Mouse (Mus musculus): ENCODE results near the gene Gsx2. TPM values are rescaled to one million over a fixed set of nuclear protein-coding genes. Genes with fewer than 3 reads are reported as not detected.

Gsx2 gene
- polyA plus RNA-seq, 1 experiment from 2014 or later: not detected

GRCm38 (mm10) chr5:75085521-75085875 is 10.1 kb downstream of the Gsx2 start:
- WGBS (ENCODE audit: missing documents): 13% methylated on average over 16 of the region's 17 CpGs
- Histone ChIP-seq H3K36me3 (ENCODE audit: inconsistent target) (no peaks in the 10 kb centered on the region), H3K4me3 (ENCODE audit: inconsistent target) (no peak overlapping the region), H3K27ac (no peak overlapping the region), H3K79me2 (ENCODE audit: inconsistent target) (no peaks in the 10 kb centered on the region)

DNA sequence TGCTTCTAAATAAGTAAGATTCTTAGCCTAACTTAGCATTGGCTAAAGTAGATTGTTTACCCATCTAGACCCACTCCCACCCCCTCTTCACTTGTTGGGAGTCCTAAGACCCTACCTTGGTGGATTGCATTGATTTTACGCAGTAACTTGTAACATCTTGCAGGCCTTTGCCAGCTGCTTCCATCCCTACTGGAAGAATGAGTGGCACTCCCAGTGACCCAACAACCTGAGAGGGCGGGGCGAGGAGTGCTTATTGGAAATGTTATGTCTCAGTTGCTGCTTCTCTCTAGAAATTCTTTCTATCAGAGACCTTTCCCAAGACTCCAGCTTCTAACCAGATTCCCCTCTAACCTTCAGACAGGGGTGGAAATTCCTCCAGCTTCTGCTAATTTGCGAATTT is 10.5 kb downstream of the Gsx2 start:
- WGBS (ENCODE audit: missing documents): 41% methylated on average over 4 of the region's 4 CpGs
- H3K4me3 ChIP-seq (ENCODE audit: inconsistent target): no peak overlapping the region
- no peak overlapping the region for H3K27ac ChIP-seq
- H3K79me2 ChIP-seq (ENCODE audit: inconsistent target): no peaks in the 10 kb centered on the region
- no peaks in the 10 kb centered on the region for H3K36me3 ChIP-seq (ENCODE audit: inconsistent target)

DNA sequence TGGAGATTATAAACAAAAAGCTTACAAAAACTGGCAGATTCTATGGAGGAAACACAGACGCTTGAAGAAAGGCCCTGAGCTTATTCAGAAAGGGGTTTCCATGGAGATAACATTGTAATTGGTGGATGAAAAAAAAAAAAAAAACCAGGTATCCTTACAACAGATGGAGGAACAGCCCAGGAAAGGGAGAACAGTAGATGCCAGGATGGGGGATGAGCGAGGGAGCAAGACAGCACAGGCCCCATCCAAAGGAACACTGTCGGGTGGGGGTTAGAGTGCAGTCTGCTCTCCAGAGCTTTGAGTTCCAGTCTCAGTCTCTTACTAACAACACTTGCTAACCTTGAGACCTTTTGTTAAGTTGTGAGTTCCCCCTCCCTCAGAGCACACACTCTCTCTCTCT is 31.1 kb downstream of the Gsx2 start:
- no peaks in the 10 kb centered on the region for H3K79me2 ChIP-seq (ENCODE audit: inconsistent target)
- no peak overlapping the region for H3K27ac ChIP-seq
- 92% methylated on average over 3 of the region's 3 CpGs for WGBS (ENCODE audit: missing documents)
- H3K36me3 ChIP-seq (ENCODE audit: inconsistent target): no peaks in the 10 kb centered on the region
- H3K4me3 ChIP-seq (ENCODE audit: inconsistent target): no peak overlapping the region

DNA sequence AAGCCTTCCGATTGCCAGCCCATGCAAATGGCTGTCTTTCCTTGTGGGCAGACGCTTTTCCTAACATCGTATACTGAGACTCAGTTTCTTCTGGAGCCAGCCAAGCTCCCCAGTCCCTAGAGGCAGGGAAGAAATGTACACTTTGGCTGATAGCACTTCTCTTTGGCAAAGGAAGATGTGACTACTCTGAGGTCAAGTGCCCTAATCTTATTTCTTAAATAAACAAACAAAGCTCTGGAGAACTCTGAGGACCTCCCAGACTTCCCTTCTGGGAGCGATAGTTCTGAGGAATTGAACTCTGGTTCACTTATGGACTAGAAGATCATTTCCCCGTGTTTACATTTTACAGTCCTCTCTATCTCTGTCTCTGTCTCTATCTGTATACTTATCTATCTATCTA is 34.0 kb downstream of the Gsx2 start:
- Histone ChIP-seq H3K27ac (no peak overlapping the region), H3K36me3 (ENCODE audit: inconsistent target) (no peaks in the 10 kb centered on the region), H3K79me2 (ENCODE audit: inconsistent target) (no peaks in the 10 kb centered on the region), H3K4me3 (ENCODE audit: inconsistent target) (no peak overlapping the region)
- 63% methylated on average over 5 of the region's 5 CpGs for WGBS (ENCODE audit: missing documents)

GRCm38 (mm10) chr5:75111781-75112180 is 36.4 kb downstream of the Gsx2 start:
- no peak overlapping the region for H3K4me3 ChIP-seq (ENCODE audit: inconsistent target)
- no peaks in the 10 kb centered on the region for H3K79me2 ChIP-seq (ENCODE audit: inconsistent target)
- H3K27ac ChIP-seq: no peak overlapping the region
- H3K36me3 ChIP-seq (ENCODE audit: inconsistent target): no peaks in the 10 kb centered on the region
- WGBS (ENCODE audit: missing documents): 83% methylated on average over 4 of the region's 5 CpGs

DNA sequence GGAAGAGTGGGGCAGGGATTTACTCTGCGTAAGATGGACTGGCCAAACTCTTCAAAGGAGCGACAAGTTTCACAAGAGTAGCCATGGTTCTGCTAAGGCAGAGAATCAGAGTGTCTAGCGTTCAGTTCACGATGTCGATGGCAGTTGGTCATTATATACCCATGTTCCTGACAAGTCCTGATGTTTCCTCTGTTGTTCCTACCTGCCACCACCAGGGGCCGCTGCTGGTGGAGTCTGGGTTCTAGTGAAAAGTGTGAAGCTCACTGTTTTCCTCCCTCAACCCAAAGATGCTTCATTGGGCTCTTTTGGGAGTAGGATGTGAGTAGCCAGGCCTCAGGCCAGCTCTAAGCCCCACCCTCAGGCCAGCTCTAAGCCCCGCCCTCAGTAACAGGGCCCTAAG is 43.4 kb downstream of the Gsx2 start:
- Histone ChIP-seq H3K36me3 (ENCODE audit: inconsistent target) (no peaks in the 10 kb centered on the region), H3K27ac (no peak overlapping the region), H3K79me2 (ENCODE audit: inconsistent target) (no peaks in the 10 kb centered on the region), H3K4me3 (ENCODE audit: inconsistent target) (no peak overlapping the region)
- 76% methylated on average over 7 of the region's 7 CpGs for WGBS (ENCODE audit: missing documents)

DNA sequence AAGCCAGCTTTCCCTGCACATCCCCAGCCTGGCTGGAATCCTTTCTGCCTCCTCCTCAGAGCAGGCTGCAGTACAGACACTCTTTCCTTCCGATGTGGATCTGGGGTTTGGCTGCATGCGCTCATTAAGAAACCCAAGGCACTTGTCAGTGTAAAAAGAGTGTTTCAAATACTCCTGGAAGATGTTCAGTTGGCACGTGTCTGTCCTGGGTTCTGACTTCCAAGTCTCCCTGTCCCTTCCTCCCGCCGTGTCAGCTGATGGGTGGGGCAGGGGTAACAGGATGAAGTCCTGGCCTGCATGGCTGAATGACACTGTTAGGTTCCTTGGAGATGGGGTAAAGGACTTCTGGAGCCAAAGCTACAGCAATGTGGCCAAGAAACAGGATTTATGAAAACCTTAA is 46.2 kb downstream of the Gsx2 start:
- Histone ChIP-seq H3K79me2 (ENCODE audit: inconsistent target) (no peaks in the 10 kb centered on the region), H3K4me3 (ENCODE audit: inconsistent target) (no peak overlapping the region), H3K27ac (no peak overlapping the region), H3K36me3 (ENCODE audit: inconsistent target) (no peaks in the 10 kb centered on the region)
- 40% methylated on average over 3 of the region's 5 CpGs for WGBS (ENCODE audit: missing documents)

Other genes with a start within 250 kb of the Gsx2 start
- 24.2 to 29.9 TPM (median 27.2 TPM) in 3 replicates for gene Chic2, start 30.8 kb upstream of the Gsx2 start, polyA plus RNA-seq (2018)
- 0.14 TPM in 1 of 3 replicates, not detected in the others for gene Pdgfra, start 76.7 kb downstream of the Gsx2 start, polyA plus RNA-seq (2018)

All from macrophage (primary cell).